ENCODE assay signal across 18 mouse cellular contexts in genomic region chr12:33851736-33852135, GRCm38 (mm10).
DNase-seq lines count a peak whose midpoint lies in the region; ATAC-seq and TF ChIP-seq lines count a peak whose summit lies in the region.
"Had no signal": no experiment of that assay in that cellular context is flagged by ENCODE, and none has a peak within 500 bp of the region (broad histone marks: within the 10 kb centered on the region; RNA-seq: fewer than 3 reads in every experiment).

No protein-coding gene starts in this region.

- WGBS in limb, embryonic 14.5 days = 77% methylated on average over 1 of the region's 1 CpGs
- 92% methylated on average over 1 of the region's 1 CpGs for WGBS in limb, embryonic 10.5 days
- WGBS in hindbrain, embryonic 13.5 days = 52% methylated on average over 1 of the region's 1 CpGs
- WGBS in thymus, adult 2 months = 88% methylated on average over 1 of the region's 1 CpGs

- peak; percentile 40 for DNase-seq in limb, embryonic 14.5 days (ENCODE audit: low spot score)
- DNase-seq in limb, embryonic 10.5 days (ENCODE audit: low spot score) = no peak
- DNase-seq in embryo, embryonic 10.5 days (ENCODE audit: low spot score) = peak; percentile 72
- peak; percentile 3 for DNase-seq in telencephalon, adult 2 months (ENCODE audit: low read depth, low spot score)
- no peak for DNase-seq in thymus, adult 2 months
- no peak for DNase-seq in layer of hippocampus, adult 8-10 months (ENCODE audit: low spot score in 2 of 2)
- DNase-seq: adrenal gland, adult 8-10 months; cerebellum, postnatal 25 days; kidney, postnatal 14 days; right cerebral cortex, adult 18-20 months; thymus, postnatal 25 days had no signal

- no peaks in the 10 kb centered on the region for H3K4me1 ChIP-seq in limb, embryonic 14.5 days (ENCODE audit: control insufficient read depth, insufficient read depth, low read length)
- H3K4me1 ChIP-seq in limb, embryonic 10.5 days = peaks cover 9% of the 10 kb centered on the region
- no peaks in the 10 kb centered on the region for H3K4me1 ChIP-seq in hindbrain, embryonic 13.5 days (replicated peaks)
- no peaks in the 10 kb centered on the region for H3K4me1 ChIP-seq in thymus, adult 2 months (replicated peaks; ENCODE audit: control insufficient read depth, insufficient read depth, low read length)
- H3K4me1 ChIP-seq: limb, embryonic 15.5 days; lung, embryonic 15.5 days; megakaryocyte, embryonic 14.5 days had no signal

- no peaks in the 10 kb centered on the region for H3K27me3 ChIP-seq in limb, embryonic 14.5 days (ENCODE audit: control insufficient read depth, insufficient read depth, low read length)
- H3K27me3 ChIP-seq in limb, embryonic 10.5 days (ENCODE audit: low read depth, poor library complexity, severe bottlenecking) = no peaks in the 10 kb centered on the region
- H3K27me3 ChIP-seq in hindbrain, embryonic 13.5 days = no peaks in the 10 kb centered on the region
- no peaks in the 10 kb centered on the region for H3K27me3 ChIP-seq in thymus, adult 2 months (ENCODE audit: control insufficient read depth, insufficient read depth, low read length)
- H3K27me3 ChIP-seq: CH12.LX; limb, embryonic 15.5 days; lung, embryonic 15.5 days; megakaryocyte, embryonic 14.5 days; neural tube, embryonic 13.5 days had no signal

- no peak overlapping the region for H3K4me2 ChIP-seq in limb, embryonic 14.5 days (replicated peaks; ENCODE audit: low read depth, low read length, severe bottlenecking)
- no peak overlapping the region for H3K4me2 ChIP-seq in hindbrain, embryonic 13.5 days
- H3K4me2 ChIP-seq: heart, embryonic 11.5 days; limb, embryonic 15.5 days; lung, embryonic 15.5 days; neural tube, embryonic 13.5 days had no signal

- no peak for TF ChIP-seq CTCF in thymus, adult 2 months (IDR thresholded peaks at IDR 0.05; ENCODE audit: borderline replicate concordance, control insufficient read depth, extremely low read depth, insufficient read depth, low read length, poor library complexity)

- H3K27ac ChIP-seq in limb, embryonic 14.5 days (replicated peaks; ENCODE audit: low read depth, low read length) = no peak overlapping the region
- H3K27ac ChIP-seq in limb, embryonic 10.5 days = no peak overlapping the region
- no peak overlapping the region for H3K27ac ChIP-seq in hindbrain, embryonic 13.5 days
- H3K27ac ChIP-seq in thymus, adult 2 months (ENCODE audit: control insufficient read depth, insufficient read depth, low read length) = no peak overlapping the region
- H3K27ac ChIP-seq: limb, embryonic 15.5 days; lung, embryonic 15.5 days; neural tube, embryonic 13.5 days had no signal

- no peaks in the 10 kb centered on the region for H3K36me3 ChIP-seq in limb, embryonic 14.5 days (ENCODE audit: control insufficient read depth, insufficient read depth, low read length)
- no peaks in the 10 kb centered on the region for H3K36me3 ChIP-seq in limb, embryonic 10.5 days
- no peaks in the 10 kb centered on the region for H3K36me3 ChIP-seq in hindbrain, embryonic 13.5 days
- no peaks in the 10 kb centered on the region for H3K36me3 ChIP-seq in thymus, adult 2 months (ENCODE audit: control insufficient read depth, insufficient read depth, low read length)
- H3K36me3 ChIP-seq: limb, embryonic 15.5 days; lung, embryonic 15.5 days; neural tube, embryonic 13.5 days had no signal

- H3K4me3 ChIP-seq in limb, embryonic 14.5 days (replicated peaks; ENCODE audit: low read length) = no peak overlapping the region
- no peak overlapping the region for H3K4me3 ChIP-seq in limb, embryonic 10.5 days
- no peak overlapping the region for H3K4me3 ChIP-seq in hindbrain, embryonic 13.5 days
- no peak overlapping the region for H3K4me3 ChIP-seq in thymus, adult 2 months (ENCODE audit: control insufficient read depth, insufficient read depth, low read length)
- H3K4me3 ChIP-seq: limb, embryonic 15.5 days; lung, embryonic 15.5 days; megakaryocyte, embryonic 14.5 days; neural tube, embryonic 13.5 days had no signal

- peak; percentile 53; the same call in 1 of the 2 replicates for ATAC-seq in limb, embryonic 14.5 days (ENCODE audit: low FRiP score, low read depth)
- 0 out of 2 replicates have a peak, but pooled peaks have one; percentile 13 for ATAC-seq in hindbrain, embryonic 13.5 days (ENCODE audit: low FRiP score)

- H3K9ac ChIP-seq in limb, embryonic 14.5 days (ENCODE audit: low read depth, low read length, severe bottlenecking) = no peak overlapping the region
- H3K9ac ChIP-seq in hindbrain, embryonic 13.5 days = no peak overlapping the region
- H3K9ac ChIP-seq: limb, embryonic 15.5 days; lung, embryonic 15.5 days; neural tube, embryonic 13.5 days had no signal

- H3K9me3 ChIP-seq in limb, embryonic 14.5 days (ENCODE audit: control insufficient read depth, low read length) = no peaks in the 10 kb centered on the region
- H3K9me3 ChIP-seq in limb, embryonic 10.5 days (replicated peaks) = no peaks in the 10 kb centered on the region
- no peaks in the 10 kb centered on the region for H3K9me3 ChIP-seq in hindbrain, embryonic 13.5 days
- H3K9me3 ChIP-seq: limb, embryonic 15.5 days; lung, embryonic 15.5 days; megakaryocyte, embryonic 14.5 days; neural tube, embryonic 13.5 days had no signal

- TF ChIP-seq POLR2A in limb, embryonic 14.5 days (IDR thresholded peaks at IDR 0.05; ENCODE audit: borderline replicate concordance, extremely low read depth, insufficient read depth, insufficient read length) = no peak
- no peak for TF ChIP-seq POLR2A in thymus, adult 2 months (IDR thresholded peaks at IDR 0.05; ENCODE audit: control insufficient read depth, extremely low read depth, insufficient read depth, low read length, poor library complexity)

Comparison
In these comparisons a context has a peak if more than half of its experiments do, and no peak if none do; other contexts are left out.
1. DNase-seq: peak in limb, embryonic 14.5 days (single experiment), embryo, embryonic 10.5 days (single experiment) and telencephalon, adult 2 months (single experiment); none in limb, embryonic 10.5 days (single experiment), thymus, adult 2 months (single experiment) and layer of hippocampus, adult 8-10 months (0 of 2).